Mouse (Mus musculus): Measurements from ENCODE around the gene Vps51. TPM values are rescaled to one million over a fixed set of nuclear protein-coding genes. Genes with fewer than 3 reads are reported as not detected.

The Vps51 gene
- total and polyA plus RNA-seq, 2 experiments from 2014 or later, result 32.5 to 55.2 TPM

GRCm38 (mm10) chr19:6073889-6074288 is 3.1 kb downstream of the Vps51 start:
- DNase-seq (ENCODE audit: low spot score) (no peak), ATAC-seq (ENCODE audit: insufficient read depth, low read depth) (no peak)
- no peaks in the 10 kb centered on the region for H3K9me3 ChIP-seq (replicated peaks; ENCODE audit: control insufficient read depth, low read length)
- peaks cover 11% of the 10 kb centered on the region for H3K4me1 ChIP-seq (ENCODE audit: control insufficient read depth, insufficient read depth)
- no peak overlapping the region for H3K4me2 ChIP-seq (ENCODE audit: low read depth, low read length)
- H3K9ac ChIP-seq (replicated peaks; ENCODE audit: low read depth, low read length), result no peak overlapping the region
- 86% methylated on average over 5 of the region's 5 CpGs for WGBS
- no peak overlapping the region for H3K27ac ChIP-seq (ENCODE audit: low read depth)
- TF ChIP-seq EP300 (IDR thresholded peaks at IDR 0.05; ENCODE audit: low read depth) (no peak), CTCF (IDR thresholded peaks at IDR 0.05; ENCODE audit: low read depth) (no peak)
- no peak overlapping the region for H3K4me3 ChIP-seq (ENCODE audit: low read depth, low read length)
- peaks cover 47% of the 10 kb centered on the region for H3K36me3 ChIP-seq (replicated peaks; ENCODE audit: control insufficient read depth, insufficient read depth, low read length)
- H3K27me3 ChIP-seq (ENCODE audit: control insufficient read depth, insufficient read depth, low read length), result no peaks in the 10 kb centered on the region

- Histone ChIP-seq H3K27me3 (ENCODE audit: control insufficient read depth, insufficient read depth, low read length) (no peaks in the 10 kb centered on the region), H3K4me3 (ENCODE audit: low read depth, low read length) (no peak overlapping the region), H3K4me2 (ENCODE audit: low read depth, low read length) (no peak overlapping the region), H3K9me3 (replicated peaks; ENCODE audit: control insufficient read depth, low read length) (no peaks in the 10 kb centered on the region), H3K9ac (replicated peaks; ENCODE audit: low read depth, low read length) (no peak overlapping the region), H3K36me3 (replicated peaks; ENCODE audit: control insufficient read depth, insufficient read depth, low read length) (peaks cover 52% of the 10 kb centered on the region), H3K27ac (ENCODE audit: low read depth) (no peak overlapping the region), H3K4me1 (ENCODE audit: control insufficient read depth, insufficient read depth) (peaks cover 16% of the 10 kb centered on the region)
- WGBS, result 91% methylated on average over 19 of the region's 19 CpGs
- TF ChIP-seq EP300 (IDR thresholded peaks at IDR 0.05; ENCODE audit: low read depth) (no peak), CTCF (IDR thresholded peaks at IDR 0.05; ENCODE audit: low read depth) (no peak)
- DNase-seq (ENCODE audit: low spot score) (no peak), ATAC-seq (ENCODE audit: insufficient read depth, low read depth) (no peak)
These were observed 5.8 kb downstream of the Vps51 start for GRCm38 (mm10) chr19:6071261-6071660.

GRCm38 (mm10) chr19:6070571-6071250 is 6.3 kb downstream of the Vps51 start:
- no peak for TF ChIP-seq EP300 (IDR thresholded peaks at IDR 0.05; ENCODE audit: low read depth)
- TF ChIP-seq CTCF (IDR thresholded peaks at IDR 0.05; ENCODE audit: low read depth), result no peak
- DNase-seq (ENCODE audit: low spot score) (no peak), ATAC-seq (ENCODE audit: insufficient read depth, low read depth) (no peak)
- WGBS, result 89% methylated on average over 31 of the region's 31 CpGs
- Histone ChIP-seq H3K27me3 (ENCODE audit: control insufficient read depth, insufficient read depth, low read length) (no peaks in the 10 kb centered on the region), H3K4me1 (ENCODE audit: control insufficient read depth, insufficient read depth) (peaks cover 13% of the 10 kb centered on the region), H3K4me3 (ENCODE audit: low read depth, low read length) (no peak overlapping the region), H3K27ac (ENCODE audit: low read depth) (no peak overlapping the region), H3K9me3 (replicated peaks; ENCODE audit: control insufficient read depth, low read length) (no peaks in the 10 kb centered on the region), H3K9ac (replicated peaks; ENCODE audit: low read depth, low read length) (no peak overlapping the region), H3K36me3 (replicated peaks; ENCODE audit: control insufficient read depth, insufficient read depth, low read length) (peaks cover 52% of the 10 kb centered on the region), H3K4me2 (ENCODE audit: low read depth, low read length) (no peak overlapping the region)

GRCm38 (mm10) chr19:6069851-6070250 is 7.2 kb downstream of the Vps51 start:
- DNase-seq (ENCODE audit: low spot score) (no peak), ATAC-seq (ENCODE audit: insufficient read depth, low read depth) (no peak)
- Histone ChIP-seq H3K9me3 (replicated peaks; ENCODE audit: control insufficient read depth, low read length) (no peaks in the 10 kb centered on the region), H3K36me3 (replicated peaks; ENCODE audit: control insufficient read depth, insufficient read depth, low read length) (peaks cover 46% of the 10 kb centered on the region), H3K9ac (replicated peaks; ENCODE audit: low read depth, low read length) (no peak overlapping the region), H3K27me3 (ENCODE audit: control insufficient read depth, insufficient read depth, low read length) (no peaks in the 10 kb centered on the region), H3K4me2 (ENCODE audit: low read depth, low read length) (no peak overlapping the region), H3K4me1 (ENCODE audit: control insufficient read depth, insufficient read depth) (peaks cover 13% of the 10 kb centered on the region), H3K4me3 (ENCODE audit: low read depth, low read length) (no peak overlapping the region), H3K27ac (ENCODE audit: low read depth) (no peak overlapping the region)
- TF ChIP-seq CTCF (IDR thresholded peaks at IDR 0.05; ENCODE audit: low read depth) (no peak), EP300 (IDR thresholded peaks at IDR 0.05; ENCODE audit: low read depth) (no peak)
- 88% methylated on average over 10 of the region's 10 CpGs for WGBS

- ATAC-seq (ENCODE audit: insufficient read depth, low read depth), result no peak
- DNase-seq (ENCODE audit: low spot score), result no peak
- H3K4me3 ChIP-seq (ENCODE audit: low read depth, low read length), result no peak overlapping the region
- H3K27ac ChIP-seq (ENCODE audit: low read depth), result no peak overlapping the region
- no peaks in the 10 kb centered on the region for H3K9me3 ChIP-seq (replicated peaks; ENCODE audit: control insufficient read depth, low read length)
- peaks cover 42% of the 10 kb centered on the region for H3K36me3 ChIP-seq (replicated peaks; ENCODE audit: control insufficient read depth, insufficient read depth, low read length)
- TF ChIP-seq CTCF (IDR thresholded peaks at IDR 0.05; ENCODE audit: low read depth) (no peak), EP300 (IDR thresholded peaks at IDR 0.05; ENCODE audit: low read depth) (no peak)
- peaks cover 13% of the 10 kb centered on the region for H3K4me1 ChIP-seq (ENCODE audit: control insufficient read depth, insufficient read depth)
- H3K9ac ChIP-seq (replicated peaks; ENCODE audit: low read depth, low read length), result no peak overlapping the region
- no peaks in the 10 kb centered on the region for H3K27me3 ChIP-seq (ENCODE audit: control insufficient read depth, insufficient read depth, low read length)
- WGBS, result 72% methylated on average over 4 of the region's 4 CpGs
- H3K4me2 ChIP-seq (ENCODE audit: low read depth, low read length), result no peak overlapping the region
These were observed 8.1 kb downstream of the Vps51 start for GRCm38 (mm10) chr19:6068951-6069350.

Measured in heart, postnatal 0 days (tissue).